Mouse (Mus musculus) c-Kit-positive CD71-positive TER-119-positive erythroid progenitor cells, embryonic 14.5 days (primary cell): ENCODE measurements around the gene Ttc4.
A peak's percentile ranks its signal among the peaks of the same experiment; 100 is the strongest.

Experiments
- DNase-seq: peaks from one replicate; pipeline ENCODE4 v3.0.0-alpha.2; 2013; ENCODE audit warnings: low spot score

Ttc4 gene

DNA sequence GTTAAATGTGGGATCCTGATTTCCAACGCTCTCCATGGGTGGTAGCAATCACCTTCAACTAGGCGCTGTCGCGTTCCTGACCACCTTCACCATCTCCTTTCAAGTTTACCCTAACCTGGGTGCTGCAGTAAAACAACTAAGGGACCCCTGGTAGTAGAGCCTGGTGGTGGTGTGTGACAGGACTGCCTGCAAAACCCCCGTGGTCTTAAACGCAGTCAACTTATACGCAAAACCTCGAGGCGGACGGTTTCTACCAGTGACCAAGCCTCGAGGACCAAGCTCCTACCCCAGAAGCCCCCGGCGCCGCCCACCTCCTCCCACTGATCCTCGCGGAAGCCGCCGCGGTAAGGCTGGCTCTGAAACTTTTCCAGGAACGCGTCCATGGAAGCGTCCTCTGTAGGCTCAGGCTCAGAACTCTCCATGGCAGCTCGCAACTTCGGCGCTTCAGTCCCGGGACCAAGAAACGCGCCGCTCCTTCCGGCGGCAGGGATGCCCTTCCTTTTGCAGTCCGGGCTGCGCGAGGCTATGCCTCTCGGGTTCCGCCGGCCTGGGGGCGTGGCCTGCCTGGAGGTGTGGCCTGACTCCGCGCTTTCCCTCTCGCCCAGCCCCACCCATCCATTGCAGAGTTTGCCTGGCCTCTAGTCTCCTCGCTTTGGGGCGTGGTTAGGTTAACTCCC is at the start of gene Ttc4:
Gene Ttc4, minus strand, starts transcription at position 503 of the 677 bp plus-strand sequence.
- peak; percentile 97 for DNase-seq

DNA sequence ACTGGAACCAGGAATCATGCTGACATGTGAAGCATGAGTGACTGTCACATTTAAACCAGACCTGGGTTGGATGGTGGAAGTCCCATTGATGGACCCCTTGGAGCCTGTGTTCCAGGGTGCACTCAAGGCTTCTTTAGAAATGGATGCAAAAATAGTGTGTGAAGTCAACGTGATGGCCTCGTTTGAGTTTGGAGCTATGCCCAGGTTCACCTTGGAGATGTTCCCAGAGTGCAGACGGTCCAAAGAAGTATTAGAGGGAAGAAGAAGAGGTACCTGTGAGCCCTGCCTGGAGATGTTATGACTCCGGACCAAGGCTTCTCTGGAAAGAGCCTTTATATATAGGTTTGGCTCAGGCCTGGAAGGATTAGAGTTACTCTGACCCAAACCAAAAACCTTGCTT is 41.9 kb upstream of the Ttc4 start:
- DNase-seq, result no peak

DNA sequence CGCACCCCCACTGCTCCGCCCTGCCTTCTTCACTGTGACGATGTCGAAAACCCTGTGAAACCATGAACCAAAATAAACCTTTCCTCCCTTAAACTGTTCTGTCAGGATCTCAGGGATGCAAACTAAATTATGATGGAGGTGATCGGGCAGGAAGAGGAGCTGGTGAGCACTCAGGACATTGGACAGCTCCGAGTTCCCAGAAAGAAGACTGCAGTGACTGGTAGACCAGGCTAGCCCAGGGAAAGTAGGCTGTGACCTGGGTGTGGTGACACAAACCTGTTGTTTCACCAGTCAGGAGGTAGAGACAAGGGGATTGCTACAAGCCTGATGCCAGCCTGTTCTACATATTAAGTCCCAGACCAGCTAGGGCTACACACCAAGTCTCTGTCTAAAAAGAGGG is 34.9 kb upstream of the Ttc4 start:
- DNase-seq, result no peak

DNA sequence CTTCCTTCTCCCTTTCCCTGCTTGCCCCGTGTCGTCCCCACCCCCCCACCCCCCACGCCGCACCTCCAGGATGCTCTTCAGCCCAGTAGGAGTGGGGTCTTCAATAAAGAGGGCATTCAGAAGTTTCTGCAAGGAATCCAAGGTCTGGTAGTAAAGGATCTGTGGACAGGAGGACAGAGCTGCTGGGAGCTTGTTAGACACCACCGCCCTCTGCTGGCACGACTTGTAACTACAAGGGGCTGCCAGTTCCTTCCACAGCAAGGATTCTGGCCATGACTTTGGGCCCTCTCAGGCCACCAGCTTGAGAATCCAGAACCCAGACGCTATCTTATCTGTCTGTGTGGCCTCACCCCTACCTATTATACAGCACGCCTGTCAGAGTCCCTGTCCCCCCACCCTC is 29.7 kb upstream of the Ttc4 start:
- DNase-seq, result peak; percentile 63

DNA sequence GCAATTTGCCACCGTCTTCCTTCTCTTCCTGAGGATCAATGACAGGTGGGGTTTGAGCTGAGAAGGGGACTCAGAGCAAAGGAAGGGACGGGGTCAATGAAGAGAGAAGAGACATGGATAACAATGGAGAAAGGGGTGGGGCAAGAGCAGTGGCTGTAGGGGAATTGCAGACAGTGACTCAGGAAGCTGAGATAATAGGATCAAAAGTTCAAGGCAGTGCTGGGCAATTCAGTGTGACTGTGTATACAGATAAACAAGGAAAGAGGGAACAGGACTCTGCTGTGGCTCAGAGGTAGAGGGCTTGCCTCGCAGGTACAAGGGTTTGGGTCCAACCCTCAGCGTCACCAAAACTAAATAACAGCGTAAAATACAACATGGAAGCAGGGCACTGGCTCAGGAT is 29.2 kb upstream of the Ttc4 start:
- DNase-seq, result no peak

DNA sequence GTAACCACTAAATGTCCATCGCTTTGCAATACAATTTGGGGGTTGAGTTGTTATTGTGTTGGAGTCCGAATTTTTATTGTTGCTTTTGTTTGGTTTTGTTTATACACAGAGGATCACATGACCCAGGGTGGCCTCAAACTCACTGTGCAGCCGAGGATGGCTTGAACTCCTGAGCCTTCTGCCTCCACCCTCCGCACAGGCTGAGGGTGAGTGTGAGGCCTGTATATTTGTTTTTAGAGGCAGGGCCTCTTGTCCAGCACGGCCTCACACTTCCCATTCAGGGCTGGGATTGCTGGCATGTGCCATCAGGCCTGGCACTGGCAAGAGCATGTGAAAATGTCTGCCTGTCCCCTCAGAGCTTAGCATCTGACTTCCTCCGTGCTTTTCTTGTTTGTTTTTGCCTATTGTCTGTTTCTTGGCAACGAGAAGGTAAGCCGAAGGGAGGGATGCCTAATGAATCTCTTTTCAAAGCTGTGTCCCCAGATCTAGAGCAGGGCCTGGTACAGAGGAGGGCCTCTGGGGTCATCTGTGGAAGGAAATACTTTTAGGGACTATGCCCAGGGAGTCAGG is 26.4 kb upstream of the Ttc4 start:
- DNase-seq, result no peak

DNA sequence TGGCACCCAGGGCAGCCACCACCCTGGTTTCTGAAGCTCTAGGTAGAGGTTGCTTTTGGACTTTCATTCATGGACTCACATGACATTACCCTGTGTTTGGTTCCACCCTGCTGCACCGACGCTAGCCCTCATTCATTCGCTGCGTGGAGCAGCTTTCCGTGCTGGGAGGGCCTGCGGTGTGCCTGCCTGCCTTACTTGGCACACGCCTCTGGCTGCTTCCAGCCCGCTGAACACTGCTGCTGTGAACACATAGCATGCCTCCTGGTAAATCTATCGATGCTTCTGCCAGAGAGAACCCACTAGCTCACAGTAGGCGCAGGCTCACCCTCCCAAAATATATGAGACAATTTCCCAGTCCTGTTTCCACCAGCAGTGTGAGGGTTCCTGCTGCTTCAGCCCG is 25.7 kb upstream of the Ttc4 start:
- DNase-seq, result no peak

DNA sequence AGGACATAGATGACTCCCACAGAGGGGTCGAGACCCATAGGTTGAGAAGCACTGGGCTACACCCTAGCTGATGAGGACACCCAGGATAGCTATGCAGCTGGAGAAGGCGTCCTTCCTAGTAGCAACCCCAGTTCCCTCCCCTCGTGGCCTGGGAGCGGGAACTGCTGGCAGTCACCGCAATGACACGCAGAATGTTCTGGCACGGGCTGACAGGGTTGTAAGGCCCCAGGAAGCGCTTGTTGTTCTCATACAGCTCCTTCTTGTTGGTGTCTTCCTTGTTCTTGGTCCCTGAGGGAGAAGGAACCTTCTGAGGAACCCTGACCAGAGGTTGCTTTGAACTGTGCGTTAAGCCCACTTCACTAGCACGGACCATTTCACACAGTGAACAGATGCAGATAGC is 25.2 kb upstream of the Ttc4 start:
- no peak for DNase-seq

DNA sequence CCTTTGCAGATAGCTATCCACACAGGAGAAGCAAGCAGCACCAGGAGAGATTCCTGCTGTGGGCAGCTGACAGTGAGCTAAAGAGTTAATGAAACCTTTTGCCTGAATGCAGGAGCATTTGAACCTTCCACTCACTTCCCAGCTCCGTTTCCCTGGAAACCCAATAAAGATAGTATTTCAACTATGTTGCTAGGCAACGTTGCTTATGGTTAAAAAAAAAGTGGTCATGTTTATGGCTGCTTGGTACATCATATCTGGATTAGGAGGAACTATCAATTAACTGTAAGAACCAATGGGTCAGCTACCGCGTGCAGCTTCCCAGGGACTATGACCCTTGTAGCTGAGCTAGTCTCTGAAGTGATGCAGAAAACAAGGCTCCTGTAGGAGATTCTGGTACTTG is 22.1 kb upstream of the Ttc4 start:
- no peak for DNase-seq

DNA sequence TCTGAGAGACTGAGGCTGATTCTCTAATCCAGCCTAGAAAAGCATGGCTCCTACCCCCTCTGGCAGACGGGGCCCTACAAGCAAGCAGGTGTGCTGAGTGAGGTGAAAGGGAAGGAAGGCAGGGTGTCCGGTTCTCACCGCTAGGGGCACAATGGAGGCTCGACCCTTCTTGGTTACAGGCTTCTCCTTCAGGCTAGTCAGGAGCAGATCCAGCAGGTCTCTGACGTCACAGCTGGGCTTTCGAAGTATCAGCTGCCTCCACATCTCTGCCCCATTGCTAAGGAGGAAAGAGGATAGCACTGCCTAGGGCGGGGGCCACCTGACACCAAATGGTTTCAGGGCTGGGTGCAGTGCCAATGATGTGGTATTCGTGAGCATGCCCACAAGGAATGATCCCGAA is 21.2 kb upstream of the Ttc4 start:
- DNase-seq, result no peak

DNA sequence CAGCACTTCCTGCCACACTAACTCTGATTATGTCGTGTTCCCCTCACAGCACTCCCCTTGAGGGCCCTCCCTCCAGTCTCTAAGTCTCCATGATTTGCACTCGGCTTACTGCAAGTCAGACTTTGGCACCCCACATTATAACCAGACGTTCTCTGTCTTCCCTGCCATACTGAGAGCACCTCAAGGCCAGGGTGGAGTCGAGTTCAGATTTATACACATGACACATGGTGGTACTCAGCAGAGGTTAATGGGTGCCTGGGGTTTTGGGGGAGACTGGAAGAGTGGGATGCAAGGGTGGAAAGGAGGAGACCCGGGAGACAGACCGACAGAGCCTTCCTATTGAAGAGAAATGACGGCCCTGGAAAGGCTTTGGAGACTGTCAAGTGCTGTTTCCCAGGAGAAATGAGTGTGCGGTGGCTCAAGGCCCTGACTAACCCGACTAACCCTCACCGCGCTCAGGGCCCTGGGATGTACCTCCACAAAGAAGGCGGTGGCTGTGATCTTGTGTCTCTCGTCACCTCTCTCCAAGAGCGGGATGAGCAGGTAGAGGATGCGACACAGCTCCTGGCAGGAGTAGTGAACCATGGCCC is 15.2 kb upstream of the Ttc4 start:
- no peak for DNase-seq

DNA sequence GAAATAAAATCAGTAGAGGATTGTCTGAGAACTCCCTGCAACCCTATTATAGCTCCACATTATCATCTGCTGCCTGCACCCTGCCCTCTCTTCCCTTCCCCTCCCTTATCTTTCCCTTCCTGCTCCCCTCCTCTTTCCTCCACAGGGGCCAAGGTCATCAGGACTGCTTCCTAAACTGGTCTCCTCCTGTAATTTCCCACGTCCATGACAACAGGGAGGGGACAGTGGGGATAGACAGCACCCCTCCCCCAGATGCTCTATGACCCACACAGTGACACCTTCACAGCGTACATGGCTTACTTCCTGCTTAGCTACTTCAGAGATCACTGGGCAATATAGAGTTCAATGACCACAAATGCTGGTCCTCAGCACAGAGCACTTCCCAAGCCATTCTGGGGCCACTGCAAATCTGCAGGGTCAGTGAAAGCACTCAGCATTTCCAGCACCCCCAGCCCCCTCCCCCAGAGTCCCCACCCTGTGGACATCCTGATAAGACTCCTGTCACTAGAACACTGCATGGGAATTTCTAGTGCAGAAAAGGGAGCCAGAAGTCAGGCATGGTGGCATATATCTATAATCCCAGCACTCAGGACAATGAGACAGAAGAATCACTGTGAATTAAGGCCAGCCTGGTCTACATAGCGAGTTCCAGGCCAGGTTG is 10.0 kb upstream of the Ttc4 start:
- DNase-seq, result no peak

DNA sequence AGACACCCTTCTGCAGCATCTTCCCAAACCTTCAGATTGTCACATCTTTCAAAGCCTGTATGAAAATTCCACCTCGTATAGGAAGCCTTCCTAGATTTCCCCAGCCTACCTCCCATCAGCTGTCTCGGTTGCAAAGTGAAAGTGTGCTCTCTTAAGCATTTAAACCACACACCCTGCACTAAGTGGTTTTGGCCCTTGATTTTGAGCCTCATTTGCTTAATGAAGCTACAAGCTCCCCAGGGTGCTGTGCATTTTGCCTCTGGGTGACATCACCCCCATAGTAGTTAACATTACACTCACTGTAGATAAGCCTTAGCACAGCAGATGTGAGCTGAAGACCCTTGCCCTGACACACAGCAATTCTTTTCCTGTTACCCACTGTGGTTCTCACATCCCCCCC is 2.2 kb upstream of the Ttc4 start:
- no peak for DNase-seq

DNA sequence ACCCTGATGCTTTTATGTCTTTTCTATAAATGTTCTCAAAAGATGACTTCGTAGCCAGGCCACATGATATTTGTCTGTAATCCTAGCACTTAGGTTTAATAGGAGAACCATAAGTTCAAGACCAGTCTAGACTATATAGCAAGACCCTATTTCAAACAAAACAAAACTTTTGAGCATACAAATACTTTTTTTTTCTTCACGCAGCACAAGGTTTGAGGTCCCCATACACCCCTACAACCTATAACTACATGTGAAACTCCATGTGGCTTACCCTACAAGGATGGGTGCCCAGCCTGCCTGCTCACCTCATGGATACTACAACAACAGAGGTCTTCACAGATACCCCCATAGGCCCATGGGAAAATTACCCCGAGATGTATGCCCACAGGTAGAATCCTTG is 408 bp upstream of the Ttc4 start:
- no peak for DNase-seq

DNA sequence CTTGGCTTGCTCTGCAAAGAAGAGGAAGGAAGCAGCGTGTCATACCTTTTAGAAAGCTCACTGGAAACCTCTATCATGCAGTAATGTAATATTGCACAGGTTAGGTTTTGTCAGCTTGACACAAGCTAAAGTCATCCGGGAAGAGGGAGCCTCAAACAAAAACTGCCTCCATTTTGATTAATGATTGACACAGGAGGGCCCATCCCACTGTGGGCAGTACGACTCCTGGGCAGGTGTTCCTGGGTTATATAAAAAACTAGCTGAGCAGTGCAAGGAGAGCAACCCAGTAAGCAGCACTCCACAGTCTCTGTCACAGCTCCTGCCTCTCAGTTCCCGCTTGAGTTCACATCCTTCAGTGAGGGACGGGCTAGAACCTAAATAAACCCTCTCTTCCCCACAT is 2.0 kb downstream of the Ttc4 start:
- no peak for DNase-seq

DNA sequence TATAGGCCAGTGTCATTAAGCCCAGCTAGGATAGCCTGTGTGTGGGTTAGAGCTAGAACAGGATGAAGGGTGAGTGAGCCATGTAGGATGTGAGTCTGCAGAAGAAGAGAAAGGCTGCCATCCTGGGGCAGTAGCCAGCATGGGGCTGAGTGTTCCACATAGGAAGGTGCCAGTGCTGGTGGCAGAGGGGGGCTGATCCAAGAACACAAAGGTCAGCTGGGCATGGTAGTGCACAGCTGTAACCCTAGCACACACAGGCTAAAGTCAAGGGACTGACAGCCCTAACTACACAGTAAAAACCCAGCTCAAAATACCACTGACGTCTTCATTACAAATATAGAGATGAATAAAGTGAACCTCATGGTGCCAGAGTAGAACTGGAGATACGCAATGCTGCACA is 12.2 kb downstream of the Ttc4 start:
- no peak for DNase-seq

DNA sequence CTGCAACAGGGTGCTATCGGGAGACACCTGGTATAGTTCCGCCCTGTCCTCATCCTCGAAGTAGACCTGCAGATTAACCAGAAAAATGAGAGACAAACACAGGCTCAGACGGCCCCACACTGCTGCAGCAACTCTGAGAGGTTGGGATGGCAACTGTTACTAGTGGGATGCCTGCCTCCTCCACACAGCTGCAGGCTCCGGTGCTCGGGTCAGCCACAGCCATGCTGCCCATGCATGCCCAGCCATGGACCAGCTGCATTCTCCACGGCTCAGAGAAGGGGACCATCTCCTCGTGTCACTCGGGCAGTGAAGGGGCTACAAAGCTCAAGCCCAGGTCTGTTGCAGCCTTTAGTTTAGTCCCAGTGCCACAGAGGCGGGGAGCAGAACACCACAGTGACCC is 13.1 kb downstream of the Ttc4 start:
- no peak for DNase-seq

DNA sequence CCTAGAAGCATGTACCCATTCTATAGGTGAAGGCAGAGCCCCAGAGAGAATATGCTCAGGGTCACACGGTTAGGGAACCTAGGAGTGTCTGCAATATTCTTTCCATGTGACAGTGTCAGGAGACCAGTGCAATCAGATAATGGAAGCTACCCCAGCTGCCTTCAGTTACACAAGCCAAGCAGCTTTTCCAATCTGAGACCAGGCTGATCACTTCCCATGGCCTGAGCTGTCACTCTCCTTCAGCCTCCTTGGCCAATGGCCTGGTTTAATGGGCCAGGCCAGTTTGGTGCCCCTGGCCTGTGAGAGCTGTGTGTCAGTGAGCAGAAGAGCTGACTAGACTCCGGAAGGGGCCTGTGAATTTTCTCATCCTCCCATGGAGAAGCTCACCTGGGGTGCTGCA is 13.5 kb downstream of the Ttc4 start:
- DNase-seq, result no peak

DNA sequence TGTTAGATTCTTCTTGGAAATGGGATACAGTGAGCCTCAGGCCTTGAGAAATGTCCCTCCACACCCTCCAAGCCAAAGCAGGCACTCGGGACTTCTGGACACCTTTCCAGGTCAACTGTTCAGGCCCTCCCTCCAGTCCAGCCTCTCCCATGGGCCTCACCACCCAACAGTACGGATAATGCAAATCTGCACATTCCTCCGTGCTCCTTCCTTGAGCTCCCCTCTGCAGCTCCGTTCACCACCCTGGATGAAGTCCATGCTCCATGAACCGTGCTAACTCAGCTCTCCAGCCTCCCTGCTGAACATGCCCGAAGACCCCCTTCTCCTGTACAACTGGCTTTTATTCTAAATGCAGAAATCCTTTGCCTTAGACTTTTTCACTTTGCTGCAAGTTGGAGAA is 14.0 kb downstream of the Ttc4 start:
- DNase-seq, result no peak

DNA sequence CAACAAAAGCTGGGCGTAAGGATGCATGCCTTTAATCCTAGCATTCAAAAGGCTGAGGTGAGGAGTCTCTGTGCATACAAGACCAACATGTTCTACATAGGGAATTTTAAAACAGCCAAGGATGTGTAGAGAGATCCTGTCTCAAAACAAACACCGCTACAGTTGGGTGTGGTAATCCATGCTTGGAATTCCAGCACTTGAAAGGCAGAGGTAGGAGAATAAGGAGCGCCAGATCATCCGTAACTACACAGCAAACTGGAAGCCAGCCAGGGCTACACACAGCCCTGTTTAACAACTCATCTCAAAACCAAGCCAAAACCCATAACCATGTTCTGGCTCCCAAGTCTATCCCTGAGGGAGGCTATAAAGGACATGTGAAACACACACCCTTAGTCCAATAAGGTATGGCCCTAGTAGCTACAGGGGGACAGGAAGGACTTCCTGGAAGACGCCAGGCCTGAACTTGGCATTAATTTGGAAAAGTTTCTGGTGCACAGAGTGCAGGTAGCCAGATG is 14.7 kb downstream of the Ttc4 start:
- no peak for DNase-seq

DNA sequence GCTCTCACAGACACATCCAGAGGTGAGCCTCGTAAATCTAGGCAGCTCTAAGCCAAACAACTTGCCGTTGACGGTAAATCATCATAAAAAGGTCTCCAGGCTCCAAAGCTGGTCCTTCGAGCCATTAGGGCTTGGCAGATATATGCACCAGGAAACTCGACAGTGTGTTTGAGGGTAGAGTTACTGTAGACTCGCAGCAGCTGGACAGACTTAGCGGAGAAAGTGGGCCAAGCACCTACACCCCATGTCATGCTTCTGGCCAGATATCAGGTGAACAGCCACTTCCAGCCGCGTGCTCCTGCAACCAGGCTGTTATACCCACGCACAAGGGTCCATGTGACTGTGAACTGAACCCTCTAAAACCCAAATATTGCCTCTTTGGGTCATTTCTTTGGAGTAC is 23.1 kb downstream of the Ttc4 start:
- no peak for DNase-seq

DNA sequence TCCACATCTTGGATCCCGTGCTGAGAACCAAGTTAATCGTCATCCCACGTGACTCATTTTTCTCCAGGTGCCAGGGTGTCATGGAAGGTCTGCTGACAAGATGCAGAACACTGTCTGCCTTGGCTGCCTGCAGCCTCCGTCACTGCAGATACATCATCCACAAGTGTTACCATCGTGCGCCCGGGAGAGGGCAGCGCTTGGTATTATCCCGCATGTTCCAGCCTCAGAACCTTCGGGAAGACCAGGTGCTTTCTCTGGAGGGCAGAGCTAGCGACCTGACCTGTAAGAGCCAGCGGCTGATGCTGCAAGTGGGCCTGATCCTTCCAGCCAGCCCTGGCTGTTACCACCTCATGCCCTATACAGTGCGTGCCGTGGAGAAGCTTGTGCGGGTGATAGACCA is 25.7 kb downstream of the Ttc4 start:
- no peak for DNase-seq

DNA sequence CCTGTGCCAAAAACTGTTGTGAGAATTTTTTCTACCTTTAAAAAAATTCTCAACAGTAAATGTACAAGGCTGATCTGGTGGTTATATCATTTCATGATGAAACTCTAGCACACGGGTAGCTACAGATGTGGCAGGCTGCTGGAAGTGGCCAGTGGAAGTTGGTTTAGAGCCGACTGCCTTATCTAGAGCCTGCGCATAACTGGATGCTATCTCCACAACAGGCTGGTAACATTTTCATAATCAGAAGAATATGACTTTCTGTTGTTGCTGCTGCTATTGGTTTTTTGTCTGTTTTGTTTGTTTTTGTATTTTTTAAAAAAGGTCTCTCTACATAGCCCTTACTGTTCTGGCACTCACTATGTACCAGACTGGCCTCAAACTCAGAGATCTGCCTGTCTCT is 26.2 kb downstream of the Ttc4 start:
- DNase-seq, result no peak
